Mouse (Mus musculus) stomach, postnatal 0 days (tissue): ENCODE measurements around the gene Pdha2.

Experiments used
- CTCF ChIP-seq: IDR thresholded peaks from 2 replicates; pipeline ENCODE4 v1.5.1; 2016; ENCODE audit warnings: antibody characterized with exemption, low read depth, mild to moderate bottlenecking, moderate library complexity
- EP300 ChIP-seq: optimal IDR thresholded peaks from 2 replicates; pipeline ENCODE3; 2016; ENCODE audit warnings: antibody characterized with exemption

- peak; percentile 25 for TF ChIP-seq CTCF
- TF ChIP-seq EP300 = no peak
Observed at GRCm38 (mm10) chr3:141216999-141217398, 4.8 kb upstream of the Pdha2 start.
